Mouse (Mus musculus): Measurements from ENCODE around the gene Dhfr. TPM values are rescaled to one million over a fixed set of nuclear protein-coding genes. Genes with fewer than 3 reads are reported as not detected.
A peak's percentile ranks its signal among the peaks of the same experiment; 100 is the strongest.
"Not testable (repeated sequence)": the region's sequence is repeated elsewhere in the genome, so short reads cannot be mapped to it uniquely, and the experiment has no call there.

The Dhfr gene
- polyA plus RNA-seq, 1 experiment from 2014 or later: 5.3 TPM

GRCm38 (mm10) chr13:92344033-92344432 is 10.5 kb upstream of the Dhfr start:
- Histone ChIP-seq H3K4me1 (replicated peaks) (no peaks in the 10 kb centered on the region), H3K36me3 (peaks cover 40% of the 10 kb centered on the region), H3K27ac (replicated peaks) (no peak overlapping the region), H3K4me2 (no peak overlapping the region), H3K27me3 (no peaks in the 10 kb centered on the region), H3K9me3 (no peaks in the 10 kb centered on the region), H3K9ac (no peak overlapping the region), H3K4me3 (no peak overlapping the region)
- WGBS: 91% methylated on average over 8 of the region's 8 CpGs
- ATAC-seq (ENCODE audit: low FRiP score, low read depth): no peak

- no peaks in the 10 kb centered on the region for H3K27me3 ChIP-seq
- H3K4me2 ChIP-seq: no peak overlapping the region
- no peak for ATAC-seq (ENCODE audit: low FRiP score, low read depth)
- H3K36me3 ChIP-seq: peaks cover 41% of the 10 kb centered on the region
- H3K4me1 ChIP-seq (replicated peaks): no peaks in the 10 kb centered on the region
- no peak overlapping the region for H3K9ac ChIP-seq
- H3K27ac ChIP-seq (replicated peaks): no peak overlapping the region
- no peaks in the 10 kb centered on the region for H3K9me3 ChIP-seq
- 74% methylated on average over 5 of the region's 5 CpGs for WGBS
- no peak overlapping the region for H3K4me3 ChIP-seq
These were observed 8.2 kb upstream of the Dhfr start for GRCm38 (mm10) chr13:92346338-92346737.

- Histone ChIP-seq H3K9me3 (no peaks in the 10 kb centered on the region), H3K4me3 (no peak overlapping the region), H3K27ac (replicated peaks) (no peak overlapping the region), H3K4me1 (replicated peaks) (peaks cover 17% of the 10 kb centered on the region), H3K36me3 (peaks cover 22% of the 10 kb centered on the region), H3K4me2 (no peak overlapping the region), H3K9ac (no peak overlapping the region), H3K27me3 (no peaks in the 10 kb centered on the region)
- ATAC-seq (ENCODE audit: low FRiP score, low read depth): no peak
- 92% methylated on average over 6 of the region's 6 CpGs for WGBS
These were observed 3.4 kb upstream of the Dhfr start for GRCm38 (mm10) chr13:92351100-92351499.

- Histone ChIP-seq H3K36me3 (peaks cover 3% of the 10 kb centered on the region; the same call in 1 of the 2 replicates), H3K27me3 (no peaks in the 10 kb centered on the region), H3K9me3 (no peaks in the 10 kb centered on the region), H3K27ac (replicated peaks) (peak overlapping the region; percentile 88), H3K4me3 (peak overlapping the region; percentile 62), H3K4me1 (replicated peaks) (peaks cover 22% of the 10 kb centered on the region), H3K4me2 (peak overlapping the region; percentile 99), H3K9ac (peak overlapping the region; percentile 31)
- 15% methylated on average over 4 of the region's 4 CpGs for WGBS
- no peak for ATAC-seq (ENCODE audit: low FRiP score, low read depth)
These were observed 570 bp upstream of the Dhfr start for GRCm38 (mm10) chr13:92353956-92354355.

- no peaks in the 10 kb centered on the region for H3K9me3 ChIP-seq
- no peak overlapping the region for H3K27ac ChIP-seq (replicated peaks)
These were observed 732 bp downstream of the Dhfr start for GRCm38 (mm10) chr13:92355272-92355643.

GRCm38 (mm10) chr13:92356376-92356775 is 1.9 kb downstream of the Dhfr start:
- H3K27me3 ChIP-seq: no peaks in the 10 kb centered on the region
- H3K9ac ChIP-seq: no peak overlapping the region
- no peaks in the 10 kb centered on the region for H3K9me3 ChIP-seq
- WGBS: 71% methylated on average over 7 of the region's 7 CpGs
- no peak for ATAC-seq (ENCODE audit: low FRiP score, low read depth)
- 0 out of 2 replicates have a peak overlapping the region, but pooled peaks have one; percentile 99 for H3K4me2 ChIP-seq
- no peak overlapping the region for H3K27ac ChIP-seq (replicated peaks)
- H3K36me3 ChIP-seq: no peaks in the 10 kb centered on the region
- peaks cover 22% of the 10 kb centered on the region for H3K4me1 ChIP-seq (replicated peaks)
- H3K4me3 ChIP-seq: no peak overlapping the region

More at GRCm38 (mm10) chr13:92355272-92355643, 732 bp downstream of the Dhfr start:
- 0% methylated on average over 24 of the region's 24 CpGs for WGBS
- H3K4me3 ChIP-seq: peak overlapping the region; percentile 62
- H3K4me1 ChIP-seq (replicated peaks): peaks cover 22% of the 10 kb centered on the region
- peak overlapping the region; percentile 99 for H3K4me2 ChIP-seq
- no peaks in the 10 kb centered on the region for H3K27me3 ChIP-seq
- H3K9ac ChIP-seq: peak overlapping the region; percentile 50
- ATAC-seq (ENCODE audit: low FRiP score, low read depth): peak; percentile 57
- H3K36me3 ChIP-seq: no peaks in the 10 kb centered on the region

GRCm38 (mm10) chr13:92357644-92358043 is 3.1 kb downstream of the Dhfr start:
- Histone ChIP-seq H3K36me3 (no peaks in the 10 kb centered on the region), H3K27ac (replicated peaks) (no peak overlapping the region), H3K4me1 (replicated peaks) (peaks cover 22% of the 10 kb centered on the region), H3K4me3 (no peak overlapping the region), H3K27me3 (no peaks in the 10 kb centered on the region), H3K4me2 (no peak overlapping the region), H3K9ac (no peak overlapping the region), H3K9me3 (no peaks in the 10 kb centered on the region)
- ATAC-seq (ENCODE audit: low FRiP score, low read depth): no peak
- WGBS: 65% methylated on average over 2 of the region's 2 CpGs

GRCm38 (mm10) chr13:92361609-92362008 is 7.1 kb downstream of the Dhfr start:
- no peaks in the 10 kb centered on the region for H3K36me3 ChIP-seq
- no peak overlapping the region for H3K4me2 ChIP-seq
- no peak overlapping the region for H3K27ac ChIP-seq (replicated peaks)
- WGBS: 90% methylated on average over 2 of the region's 2 CpGs
- H3K4me1 ChIP-seq (replicated peaks): 0 out of 2 replicates have a peak, but pooled peaks cover under 1% of the 10 kb centered on the region
- H3K9me3 ChIP-seq: no peaks in the 10 kb centered on the region
- H3K9ac ChIP-seq: no peak overlapping the region
- no peaks in the 10 kb centered on the region for H3K27me3 ChIP-seq
- no peak overlapping the region for H3K4me3 ChIP-seq
- no peak for ATAC-seq (ENCODE audit: low FRiP score, low read depth)

- H3K9ac ChIP-seq: no peak overlapping the region
These were observed 10.8 kb downstream of the Dhfr start for GRCm38 (mm10) chr13:92365312-92365711.

GRCm38 (mm10) chr13:92370811-92371210 is 16.3 kb downstream of the Dhfr start:
- ATAC-seq (ENCODE audit: low FRiP score, low read depth): no peak
- H3K9ac ChIP-seq: no peak overlapping the region
- H3K4me2 ChIP-seq: no peak overlapping the region
- peaks cover 5% of the 10 kb centered on the region; the same call in 1 of the 2 replicates for H3K36me3 ChIP-seq
- no peaks in the 10 kb centered on the region for H3K9me3 ChIP-seq
- no peak overlapping the region for H3K27ac ChIP-seq (replicated peaks)
- H3K4me3 ChIP-seq: no peak overlapping the region
- H3K27me3 ChIP-seq: no peaks in the 10 kb centered on the region
- WGBS: 92% methylated on average over 3 of the region's 3 CpGs
- H3K4me1 ChIP-seq (replicated peaks): no peaks in the 10 kb centered on the region

More at GRCm38 (mm10) chr13:92365312-92365711, 10.8 kb downstream of the Dhfr start:
- H3K36me3 ChIP-seq: peaks cover 5% of the 10 kb centered on the region; the same call in 1 of the 2 replicates
- H3K27ac ChIP-seq (replicated peaks): no peak overlapping the region
- H3K4me2 ChIP-seq: no peak overlapping the region
- no peaks in the 10 kb centered on the region for H3K27me3 ChIP-seq
- no peak overlapping the region for H3K4me3 ChIP-seq
- no peak for ATAC-seq (ENCODE audit: low FRiP score, low read depth)
- 79% methylated on average over 4 of the region's 4 CpGs for WGBS
- H3K9me3 ChIP-seq: no peaks in the 10 kb centered on the region
- H3K4me1 ChIP-seq (replicated peaks): no peaks in the 10 kb centered on the region

GRCm38 (mm10) chr13:92371466-92371865 is 16.9 kb downstream of the Dhfr start:
- not testable (repeated sequence) for H3K9me3 ChIP-seq; H3K4me3 ChIP-seq; H3K4me2 ChIP-seq; H3K4me1 ChIP-seq (replicated peaks); H3K9ac ChIP-seq; H3K36me3 ChIP-seq; ATAC-seq (ENCODE audit: low FRiP score, low read depth); H3K27ac ChIP-seq (replicated peaks); H3K27me3 ChIP-seq
- 96% methylated on average over 6 of the region's 6 CpGs for WGBS

- Histone ChIP-seq H3K27ac (replicated peaks) (no peak overlapping the region), H3K9ac (no peak overlapping the region), H3K9me3 (no peaks in the 10 kb centered on the region), H3K4me1 (replicated peaks) (no peaks in the 10 kb centered on the region), H3K36me3 (no peaks in the 10 kb centered on the region), H3K4me2 (no peak overlapping the region), H3K4me3 (no peak overlapping the region), H3K27me3 (no peaks in the 10 kb centered on the region)
- 84% methylated on average over 3 of the region's 3 CpGs for WGBS
- ATAC-seq (ENCODE audit: low FRiP score, low read depth): no peak
These were observed 32.8 kb downstream of the Dhfr start for GRCm38 (mm10) chr13:92387367-92387766.

GRCm38 (mm10) chr13:92393047-92393661 is 38.6 kb downstream of the Dhfr start:
- Histone ChIP-seq H3K4me3 (no peak overlapping the region), H3K27ac (replicated peaks) (no peak overlapping the region), H3K9ac (no peak overlapping the region), H3K36me3 (no peaks in the 10 kb centered on the region), H3K9me3 (no peaks in the 10 kb centered on the region), H3K4me1 (replicated peaks) (no peaks in the 10 kb centered on the region), H3K4me2 (no peak overlapping the region), H3K27me3 (no peaks in the 10 kb centered on the region)
- ATAC-seq (ENCODE audit: low FRiP score, low read depth): no peak
- WGBS: 89% methylated on average over 12 of the region's 12 CpGs

All from hindbrain, embryonic 15.5 days (tissue).